Mouse (Mus musculus): ENCODE results near the gene Idi1.

DNA sequence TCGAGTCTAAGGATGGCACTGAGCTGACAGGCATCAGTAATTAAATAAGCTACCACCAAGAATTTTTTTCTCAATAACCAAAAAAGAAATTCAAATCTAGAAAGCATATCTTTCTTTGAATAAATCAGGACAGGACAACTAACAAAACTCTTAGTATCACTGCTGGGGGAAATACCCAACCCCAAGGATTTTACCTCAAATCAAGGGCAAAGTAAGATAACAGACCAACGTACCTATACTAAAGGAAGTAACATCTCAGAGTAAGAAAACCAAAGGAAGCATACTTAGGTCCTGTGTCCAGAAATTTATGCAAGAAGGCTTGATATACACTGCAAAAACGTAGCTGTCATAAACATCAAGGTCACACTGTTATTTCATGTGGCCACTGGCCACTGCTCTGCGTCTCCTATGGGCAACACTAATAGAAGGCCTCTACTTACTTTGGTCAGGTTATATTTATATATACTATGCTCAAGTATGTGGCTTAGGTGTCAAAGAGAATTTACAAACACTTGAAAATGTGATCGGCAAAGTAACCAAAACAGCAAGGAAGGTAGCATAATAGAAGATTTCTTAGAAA lies 15.6 kb upstream of the Idi1 start:
- TF ChIP-seq POLR2A (IDR thresholded peaks at IDR 0.05; ENCODE audit: insufficient read depth, low read depth, low read length) = no peak
- TF ChIP-seq CTCF (IDR thresholded peaks at IDR 0.05) = no peak

All from heart, adult 2 months (tissue).